Comparison of ENCODE assay signal across 23 mouse cellular contexts in the genomic region with DNA sequence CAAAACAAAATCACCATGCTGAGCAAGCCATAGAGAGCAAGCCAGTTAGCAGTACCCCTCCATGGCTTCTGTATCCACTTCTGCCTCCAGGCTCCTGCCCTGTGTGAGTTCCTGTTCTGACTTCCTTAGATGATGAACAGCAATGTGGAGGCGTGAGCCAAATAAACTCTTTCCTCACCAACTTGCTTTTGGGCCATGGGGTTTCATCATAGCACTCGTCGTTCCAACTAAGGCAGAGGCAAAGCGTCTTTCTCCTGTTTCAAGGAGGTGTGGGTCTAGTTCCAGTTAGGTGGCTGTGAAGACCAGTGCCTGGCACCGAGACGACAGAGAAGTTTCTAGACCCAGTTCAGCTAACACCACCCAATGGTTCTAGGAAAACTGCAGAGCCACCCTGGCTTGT.
A peak's percentile ranks its signal among the peaks of the same experiment; 100 is the strongest.
DNase-seq lines count a peak whose midpoint lies in the region; ATAC-seq and TF ChIP-seq lines count a peak whose summit lies in the region.
"Had no signal": no experiment of that assay in that cellular context is flagged by ENCODE, and none has a peak within 500 bp of the region (broad histone marks: within the 10 kb centered on the region; RNA-seq: fewer than 3 reads in every experiment).

No protein-coding gene starts in this region.

- H3K4me1 ChIP-seq in kidney, adult 2 months (ENCODE audit: control insufficient read depth, insufficient read depth, low read length), result peaks cover 39% of the 10 kb centered on the region
- H3K4me1 ChIP-seq in midbrain, embryonic 16.5 days (ENCODE audit: control insufficient read depth, insufficient read depth, low read length), result no peaks in the 10 kb centered on the region
- H3K4me1 ChIP-seq: forebrain, embryonic 12.5 days; intestine, embryonic 15.5 days; limb, embryonic 13.5 days; midbrain, embryonic 15.5 days; neural tube, embryonic 13.5 days had no signal

- H3K36me3 ChIP-seq in kidney, adult 2 months (ENCODE audit: control insufficient read depth, insufficient read depth, low read length), result no peaks in the 10 kb centered on the region
- no peaks in the 10 kb centered on the region for H3K36me3 ChIP-seq in midbrain, embryonic 16.5 days (ENCODE audit: control insufficient read depth, insufficient read depth, low read length)
- H3K36me3 ChIP-seq: forebrain, embryonic 12.5 days; G1E; intestine, embryonic 15.5 days; limb, embryonic 13.5 days; midbrain, embryonic 15.5 days; neural tube, embryonic 13.5 days had no signal

- no peak for ATAC-seq in midbrain, embryonic 16.5 days
- ATAC-seq: midbrain, embryonic 15.5 days; Patski had no signal

- DNase-seq in kidney, adult 2 months, result peak; percentile 29
- no peak for DNase-seq in kidney, postnatal 10 days
- DNase-seq in lung, postnatal 36 days, result peak; percentile 10
- DNase-seq in lung, adult 18-20 months, result no peak
- peak; percentile 85 for DNase-seq in gonadal fat pad, adult 2 months (ENCODE audit: low read depth)
- no peak for DNase-seq in thymus, postnatal 4 days
- DNase-seq: B cell, adult 2 months; cerebellum, adult 18-20 months; gastrocnemius, postnatal 25 days; heart, postnatal 4 days; lung, embryonic 14.5 days; right cerebral cortex, postnatal 25 days; spleen, adult 18-20 months had no signal

- 89% methylated on average over 6 of the region's 6 CpGs for WGBS in kidney, adult 2 months
- 93% methylated on average over 6 of the region's 6 CpGs for WGBS in midbrain, embryonic 16.5 days

- no peak overlapping the region for H3K9ac ChIP-seq in midbrain, embryonic 16.5 days (ENCODE audit: low read depth, low read length)
- H3K9ac ChIP-seq: forebrain, embryonic 12.5 days; intestine, embryonic 15.5 days; limb, embryonic 13.5 days; lung, embryonic 14.5 days; midbrain, embryonic 15.5 days; neural tube, embryonic 13.5 days had no signal

- no peak for TF ChIP-seq CTCF in kidney, adult 2 months (conservative IDR thresholded peaks at IDR 0.05; ENCODE audit: insufficient read depth, insufficient read length, low read depth, low read length)

- no peaks in the 10 kb centered on the region for H3K27me3 ChIP-seq in kidney, adult 2 months (replicated peaks; ENCODE audit: control insufficient read depth, insufficient read depth, low read length)
- H3K27me3 ChIP-seq in midbrain, embryonic 16.5 days (ENCODE audit: control insufficient read depth, insufficient read depth, low read depth, low read length), result no peaks in the 10 kb centered on the region
- H3K27me3 ChIP-seq: CH12.LX; forebrain, embryonic 12.5 days; intestine, embryonic 15.5 days; limb, embryonic 13.5 days; midbrain, embryonic 15.5 days; neural tube, embryonic 13.5 days; Patski had no signal

- H3K4me3 ChIP-seq in kidney, adult 2 months (ENCODE audit: insufficient read depth, low read depth, low read length), result no peak overlapping the region
- no peak overlapping the region for H3K4me3 ChIP-seq in midbrain, embryonic 16.5 days (ENCODE audit: low read depth, low read length)
- H3K4me3 ChIP-seq: forebrain, embryonic 12.5 days; intestine, embryonic 15.5 days; limb, embryonic 13.5 days; midbrain, embryonic 15.5 days; myocyte; neural tube, embryonic 13.5 days had no signal

- no peak for TF ChIP-seq POLR2A in kidney, adult 2 months (IDR thresholded peaks at IDR 0.05; ENCODE audit: low read depth, low read length)

- H3K27ac ChIP-seq in kidney, adult 2 months (ENCODE audit: insufficient read depth, low read depth, low read length), result no peak overlapping the region
- no peak overlapping the region for H3K27ac ChIP-seq in midbrain, embryonic 16.5 days (ENCODE audit: low read length)
- H3K27ac ChIP-seq: forebrain, embryonic 12.5 days; intestine, embryonic 15.5 days; limb, embryonic 13.5 days; midbrain, embryonic 15.5 days; neural tube, embryonic 13.5 days had no signal

- H3K9me3 ChIP-seq in midbrain, embryonic 16.5 days (replicated peaks; ENCODE audit: control insufficient read depth, low read length, poor library complexity, severe bottlenecking), result no peaks in the 10 kb centered on the region
- H3K9me3 ChIP-seq: forebrain, embryonic 12.5 days; G1E; intestine, embryonic 15.5 days; limb, embryonic 13.5 days; midbrain, embryonic 15.5 days; neural tube, embryonic 13.5 days had no signal

- no peak overlapping the region for H3K4me2 ChIP-seq in midbrain, embryonic 16.5 days (ENCODE audit: low read length)
- H3K4me2 ChIP-seq: forebrain, embryonic 12.5 days; intestine, embryonic 15.5 days; limb, embryonic 13.5 days; lung, embryonic 14.5 days; midbrain, embryonic 15.5 days; neural tube, embryonic 13.5 days had no signal

Comparison
In these comparisons a context has a peak if more than half of its experiments do, and no peak if none do; other contexts are left out.
1. DNase-seq: peak in kidney, adult 2 months (single experiment), lung, postnatal 36 days (single experiment) and gonadal fat pad, adult 2 months (single experiment); none in kidney, postnatal 10 days (single experiment), lung, adult 18-20 months (0 of 2) and thymus, postnatal 4 days (single experiment).